Mouse (Mus musculus): ENCODE measurements around the gene Faxc. TPM values are rescaled to one million over a fixed set of nuclear protein-coding genes. Genes with fewer than 3 reads are reported as not detected.

Faxc gene
- polyA plus RNA-seq (2015; fragmentation: Nextera tagmentation; extraction: Ambion mirVana), result 4.1 and 4.6 TPM in 2 replicates

GRCm38 (mm10) chr4:21930971-21931771, at the start of gene Faxc:
Gene Faxc (plus strand): TSS chr4:21931329.
- Histone ChIP-seq H3K9me3 (replicated peaks) (no peaks in the 10 kb centered on the region), H3K27ac (peak within 1 kb of the TSS; percentile 59), H3K4me1 (peaks cover 10% of the 10 kb centered on the region), H3K4me3 (replicated peaks) (peak within 1 kb of the TSS; percentile 71), H3K4me2 (peak within 1 kb of the TSS; percentile 96), H3K9ac (peak within 1 kb of the TSS; percentile 83), H3K36me3 (no peaks in the 10 kb centered on the region), H3K27me3 (no peaks in the 10 kb centered on the region)
- under 1% methylated on average over 77 of the region's 83 CpGs for WGBS
- ATAC-seq (replicated peaks; ENCODE audit: low FRiP score), result peak; percentile 92

- no peak for ATAC-seq (replicated peaks; ENCODE audit: low FRiP score)
- H3K27me3 ChIP-seq, result no peaks in the 10 kb centered on the region
- no peaks in the 10 kb centered on the region for H3K9me3 ChIP-seq (replicated peaks)
- no peak overlapping the region for H3K4me3 ChIP-seq (replicated peaks)
- peaks cover 8% of the 10 kb centered on the region for H3K4me1 ChIP-seq
- 92% methylated on average over 6 of the region's 6 CpGs for WGBS
- H3K9ac ChIP-seq, result no peak overlapping the region
- no peaks in the 10 kb centered on the region for H3K36me3 ChIP-seq
- no peak overlapping the region for H3K27ac ChIP-seq
- no peak overlapping the region for H3K4me2 ChIP-seq
Observed at GRCm38 (mm10) chr4:21882806-21883205, 48.3 kb upstream of the Faxc start.

GRCm38 (mm10) chr4:21885831-21886230, 45.3 kb upstream of the Faxc start:
- ATAC-seq (replicated peaks; ENCODE audit: low FRiP score), result no peak
- Histone ChIP-seq H3K27me3 (no peaks in the 10 kb centered on the region), H3K4me3 (replicated peaks) (no peak overlapping the region), H3K36me3 (no peaks in the 10 kb centered on the region), H3K4me2 (no peak overlapping the region), H3K27ac (no peak overlapping the region), H3K9ac (no peak overlapping the region), H3K4me1 (no peaks in the 10 kb centered on the region), H3K9me3 (replicated peaks) (no peaks in the 10 kb centered on the region)
- 82% methylated on average over 8 of the region's 8 CpGs for WGBS

GRCm38 (mm10) chr4:21931772-21932630, 872 bp downstream of the Faxc start:
- Histone ChIP-seq H3K4me1 (peaks cover 10% of the 10 kb centered on the region), H3K27me3 (no peaks in the 10 kb centered on the region), H3K4me3 (replicated peaks) (peak overlapping the region; percentile 71), H3K4me2 (peak overlapping the region; percentile 96), H3K27ac (no peak overlapping the region), H3K9ac (peak overlapping the region; percentile 83), H3K9me3 (replicated peaks) (no peaks in the 10 kb centered on the region), H3K36me3 (0 out of 2 replicates have a peak, but pooled peaks cover 5% of the 10 kb centered on the region)
- WGBS, result 11% methylated on average over 23 of the region's 23 CpGs
- peak; percentile 71 for ATAC-seq (replicated peaks; ENCODE audit: low FRiP score)

- Histone ChIP-seq H3K4me1 (peaks cover 10% of the 10 kb centered on the region), H3K9ac (no peak overlapping the region), H3K27ac (no peak overlapping the region), H3K27me3 (no peaks in the 10 kb centered on the region), H3K4me2 (no peak overlapping the region), H3K9me3 (replicated peaks) (no peaks in the 10 kb centered on the region), H3K36me3 (peaks cover 7% of the 10 kb centered on the region; the same call in 1 of the 2 replicates), H3K4me3 (replicated peaks) (no peak overlapping the region)
- no peak for ATAC-seq (replicated peaks; ENCODE audit: low FRiP score)
- 90% methylated on average over 2 of the region's 2 CpGs for WGBS
Observed at GRCm38 (mm10) chr4:21935378-21935777, 4.2 kb downstream of the Faxc start.

GRCm38 (mm10) chr4:21936424-21936823, 5.3 kb downstream of the Faxc start:
- Histone ChIP-seq H3K9me3 (replicated peaks) (no peaks in the 10 kb centered on the region), H3K27ac (no peak overlapping the region), H3K27me3 (no peaks in the 10 kb centered on the region), H3K9ac (no peak overlapping the region), H3K4me3 (replicated peaks) (no peak overlapping the region), H3K4me1 (peaks cover 5% of the 10 kb centered on the region; the same call in 1 of the 2 replicates), H3K36me3 (peaks cover 7% of the 10 kb centered on the region; the same call in 1 of the 2 replicates), H3K4me2 (no peak overlapping the region)
- no peak for ATAC-seq (replicated peaks; ENCODE audit: low FRiP score)
- 87% methylated on average over 9 of the region's 9 CpGs for WGBS

GRCm38 (mm10) chr4:21937890-21938289, 6.8 kb downstream of the Faxc start:
- Histone ChIP-seq H3K4me2 (no peak overlapping the region), H3K36me3 (peaks cover 7% of the 10 kb centered on the region; the same call in 1 of the 2 replicates), H3K27ac (no peak overlapping the region), H3K4me3 (replicated peaks) (no peak overlapping the region), H3K9me3 (replicated peaks) (no peaks in the 10 kb centered on the region), H3K27me3 (no peaks in the 10 kb centered on the region), H3K4me1 (no peaks in the 10 kb centered on the region), H3K9ac (no peak overlapping the region)
- WGBS, result 89% methylated on average over 8 of the region's 8 CpGs
- no peak for ATAC-seq (replicated peaks; ENCODE audit: low FRiP score)

- no peaks in the 10 kb centered on the region for H3K9me3 ChIP-seq (replicated peaks)
- no peak overlapping the region for H3K27ac ChIP-seq
- 85% methylated on average over 3 of the region's 3 CpGs for WGBS
- ATAC-seq (replicated peaks; ENCODE audit: low FRiP score), result no peak
- no peaks in the 10 kb centered on the region for H3K27me3 ChIP-seq
- H3K4me2 ChIP-seq, result no peak overlapping the region
- H3K9ac ChIP-seq, result no peak overlapping the region
- H3K4me3 ChIP-seq (replicated peaks), result no peak overlapping the region
- H3K4me1 ChIP-seq, result no peaks in the 10 kb centered on the region
- peaks cover 5% of the 10 kb centered on the region; the same call in 1 of the 2 replicates for H3K36me3 ChIP-seq
Observed at GRCm38 (mm10) chr4:21944672-21945071, 13.5 kb downstream of the Faxc start.

- H3K4me3 ChIP-seq (replicated peaks), result no peak overlapping the region
Observed at GRCm38 (mm10) chr4:21951444-21951843, 20.3 kb downstream of the Faxc start.

GRCm38 (mm10) chr4:21952255-21952654, 21.1 kb downstream of the Faxc start:
- H3K9ac ChIP-seq, result no peak overlapping the region
- H3K36me3 ChIP-seq, result no peaks in the 10 kb centered on the region
- no peak overlapping the region for H3K4me3 ChIP-seq (replicated peaks)
- no peak overlapping the region for H3K4me2 ChIP-seq
- no peaks in the 10 kb centered on the region for H3K9me3 ChIP-seq (replicated peaks)
- no peak for ATAC-seq (replicated peaks; ENCODE audit: low FRiP score)
- no peaks in the 10 kb centered on the region for H3K4me1 ChIP-seq
- 58% methylated on average over 2 of the region's 2 CpGs for WGBS
- no peak overlapping the region for H3K27ac ChIP-seq
- H3K27me3 ChIP-seq, result no peaks in the 10 kb centered on the region

More at GRCm38 (mm10) chr4:21951444-21951843, 20.3 kb downstream of the Faxc start:
- Histone ChIP-seq H3K36me3 (no peaks in the 10 kb centered on the region), H3K4me2 (no peak overlapping the region), H3K9ac (no peak overlapping the region), H3K9me3 (replicated peaks) (no peaks in the 10 kb centered on the region), H3K27ac (no peak overlapping the region), H3K27me3 (no peaks in the 10 kb centered on the region), H3K4me1 (no peaks in the 10 kb centered on the region)
- 42% methylated on average over 6 of the region's 6 CpGs for WGBS
- no peak for ATAC-seq (replicated peaks; ENCODE audit: low FRiP score)

- Histone ChIP-seq H3K27me3 (no peaks in the 10 kb centered on the region), H3K9me3 (replicated peaks) (no peaks in the 10 kb centered on the region), H3K4me1 (no peaks in the 10 kb centered on the region), H3K4me2 (no peak overlapping the region), H3K27ac (no peak overlapping the region), H3K9ac (no peak overlapping the region), H3K36me3 (no peaks in the 10 kb centered on the region), H3K4me3 (replicated peaks) (no peak overlapping the region)
- WGBS, result 61% methylated on average over 7 of the region's 7 CpGs
- peak; percentile 64; the same call in 1 of the 2 replicates for ATAC-seq (replicated peaks; ENCODE audit: low FRiP score)
Observed at GRCm38 (mm10) chr4:21957570-21958321, 26.6 kb downstream of the Faxc start.

Measured in kidney, embryonic 15.5 days (tissue).